Mouse (Mus musculus) neural tube, embryonic 11.5 days (tissue): Measurements from ENCODE around the gene Stpg1. TPM values are rescaled to one million over a fixed set of nuclear protein-coding genes. Genes with fewer than 3 reads are reported as not detected.

Experiments
- ATAC-seq: fragments of 200-750 bp; cut with Nextera tagmentation; 2 replicates; pipeline ENCODE4 v1.8.0; 2017; ENCODE audit warnings: moderate number of reproducible peaks, mild to moderate bottlenecking, moderate TSS enrichment, moderate library complexity; ENCODE audit not compliant: insufficient read depth, low FRiP score, low TSS enrichment
- DNase-seq: peaks from one replicate; pipeline ENCODE4 v3.0.0-alpha.2; 2015; ENCODE audit warnings: low spot score
- H3K27ac ChIP-seq: fragments of 300-500 bp; sonication (generic); 2 replicates; pipeline ENCODE4 v1.5.1; 2014; ENCODE audit warnings: low read depth, mild to moderate bottlenecking, low read length
- H3K27me3 ChIP-seq: fragments of 300-500 bp; sonication (generic); 2 replicates; pipeline ENCODE4 v1.6.1; 2014; ENCODE audit warnings: mild to moderate bottlenecking, low read length, mixed read lengths; ENCODE audit not compliant: control insufficient read depth, insufficient read depth
- H3K36me3 ChIP-seq: fragments of 300-500 bp; sonication (generic); 2 replicates; pipeline ENCODE4 v1.6.1; 2014; ENCODE audit warnings: mild to moderate bottlenecking, low read length, moderate library complexity, mixed read lengths; ENCODE audit not compliant: control insufficient read depth, insufficient read depth
- H3K4me1 ChIP-seq: fragments of 300-500 bp; sonication (generic); 2 replicates; pipeline ENCODE4 v1.6.1; 2014; ENCODE audit warnings: low read length, mixed read lengths; ENCODE audit not compliant: control insufficient read depth, insufficient read depth
- H3K4me2 ChIP-seq: fragments of 300-500 bp; sonication (generic); 2 replicates; pipeline ENCODE4 v1.6.1; 2014; ENCODE audit warnings: low read depth, mild to moderate bottlenecking, moderate library complexity
- H3K4me3 ChIP-seq: fragments of 300-500 bp; sonication (generic); 2 replicates; pipeline ENCODE4 v1.5.1; 2014; ENCODE audit warnings: low read depth, low read length
- H3K9ac ChIP-seq: fragments of 300-500 bp; sonication (generic); 2 replicates; pipeline ENCODE4 v1.6.1; 2014; ENCODE audit warnings: mild to moderate bottlenecking, low read length
- H3K9me3 ChIP-seq: fragments of 300-500 bp; sonication (generic); 2 replicates; pipeline ENCODE4 v1.6.1; 2016; ENCODE audit warnings: low read length; ENCODE audit not compliant: control insufficient read depth
- WGBS: fragments of 180-500 bp; shearing (Covaris S2); extraction: QIAGEN DNeasy Blood & Tissue Kit; methylation state at CpG from one replicate; pipeline ENCODE4 v1.1.7; 2014; 5-methylcytosine and 5-hydroxymethylcytosine counted together
- polyA plus RNA-seq: library from polyadenylated mRNA; unstranded; fragments of >200 nt; fragmentation: Nextera tagmentation; extraction: Ambion mirVana; gene quantifications from 2 replicates; pipeline ENCODE4 v1.2.1, GENCODE M21; 2014

Stpg1 gene
- polyA plus RNA-seq, 1 experiment from 2014 or later, result 0.37 TPM

DNA sequence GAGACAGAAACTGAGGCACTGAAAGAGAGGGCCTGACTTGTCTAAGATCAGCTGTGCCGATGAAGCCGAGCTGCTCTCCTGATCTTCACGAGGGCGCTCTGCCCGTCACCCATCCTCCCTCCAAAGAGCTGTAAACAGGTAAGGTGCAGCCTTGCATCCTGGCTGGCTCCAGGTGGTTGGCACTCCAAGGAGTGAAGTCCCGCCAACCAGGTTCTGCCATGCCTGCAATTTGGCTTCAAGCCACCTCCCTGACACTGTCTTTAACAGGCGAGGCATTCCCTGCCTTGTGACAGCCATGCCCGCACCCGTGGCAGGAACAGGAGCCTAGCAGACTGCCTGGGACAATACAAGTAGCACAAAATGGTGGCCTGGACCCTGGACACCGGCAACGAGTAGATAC, 8.2 kb upstream of the Stpg1 start:
- no peak overlapping the region for H3K27ac ChIP-seq
- H3K4me1 ChIP-seq, result no peaks in the 10 kb centered on the region
- no peaks in the 10 kb centered on the region for H3K9me3 ChIP-seq
- no peak for DNase-seq
- no peaks in the 10 kb centered on the region for H3K27me3 ChIP-seq
- H3K4me2 ChIP-seq, result no peak overlapping the region
- H3K4me3 ChIP-seq, result no peak overlapping the region
- ATAC-seq, result no peak
- no peaks in the 10 kb centered on the region for H3K36me3 ChIP-seq
- 91% methylated on average over 11 of the region's 11 CpGs for WGBS
- H3K9ac ChIP-seq, result no peak overlapping the region

DNA sequence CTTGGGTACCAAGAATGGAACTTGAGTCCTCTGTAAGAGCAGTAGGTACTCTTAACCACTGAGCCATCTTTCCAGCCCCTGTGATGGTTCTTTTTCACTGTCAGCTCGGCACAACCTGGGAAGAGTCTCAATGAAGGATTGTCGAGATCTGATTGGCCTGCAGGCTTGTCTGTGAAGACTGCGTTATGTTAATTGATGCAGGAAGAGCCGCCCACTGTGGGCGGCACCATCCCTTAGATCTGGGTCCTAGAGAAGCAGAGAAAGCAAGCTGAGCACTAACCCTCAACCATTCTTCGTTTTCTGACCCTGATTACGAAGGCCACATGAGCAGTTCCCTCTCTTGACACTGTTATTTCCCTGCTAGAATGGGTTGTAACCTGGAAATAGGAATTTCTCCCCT, 5.3 kb upstream of the Stpg1 start:
- no peak for ATAC-seq
- no peak for DNase-seq

DNA sequence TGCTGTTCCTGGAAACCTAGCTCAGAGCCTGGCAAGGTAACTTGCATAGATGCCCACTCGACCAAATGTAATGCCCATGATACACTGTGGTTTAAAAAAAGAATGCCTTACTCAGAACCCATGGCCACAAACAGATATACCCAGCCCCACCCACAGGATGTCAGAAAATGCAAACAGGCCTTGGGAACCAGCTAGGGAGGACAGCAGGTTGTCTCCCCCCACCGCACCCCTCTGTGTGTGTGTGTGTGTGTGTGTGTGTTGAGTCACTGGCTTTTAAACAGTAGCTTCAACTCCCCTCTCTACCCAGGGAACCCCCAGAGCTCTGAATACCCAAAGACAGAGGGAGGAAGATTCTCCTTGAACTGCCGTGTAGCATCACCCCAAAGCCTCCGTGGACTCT, 1.3 kb upstream of the Stpg1 start:
- Histone ChIP-seq H3K27me3 (no peaks in the 10 kb centered on the region), H3K9ac (no peak overlapping the region), H3K36me3 (no peaks in the 10 kb centered on the region), H3K4me3 (peak overlapping the region; percentile 62), H3K27ac (no peak overlapping the region), H3K9me3 (no peaks in the 10 kb centered on the region), H3K4me2 (peak overlapping the region; percentile 97), H3K4me1 (peaks cover 2% of the 10 kb centered on the region; the same call in 1 of the 2 replicates)
- 65% methylated on average over 4 of the region's 4 CpGs for whole genome bisulfite sequencing
- ATAC-seq, result no peak
- no peak for DNase-seq

More for the DNA sequence above, 5.3 kb upstream of the Stpg1 start:
- Histone ChIP-seq H3K4me1 (peaks cover 2% of the 10 kb centered on the region; the same call in 1 of the 2 replicates), H3K27me3 (no peaks in the 10 kb centered on the region), H3K4me3 (no peak overlapping the region), H3K9ac (no peak overlapping the region), H3K36me3 (no peaks in the 10 kb centered on the region), H3K4me2 (no peak overlapping the region), H3K27ac (no peak overlapping the region), H3K9me3 (no peaks in the 10 kb centered on the region)
- WGBS, result 90% methylated on average over 7 of the region's 7 CpGs

DNA sequence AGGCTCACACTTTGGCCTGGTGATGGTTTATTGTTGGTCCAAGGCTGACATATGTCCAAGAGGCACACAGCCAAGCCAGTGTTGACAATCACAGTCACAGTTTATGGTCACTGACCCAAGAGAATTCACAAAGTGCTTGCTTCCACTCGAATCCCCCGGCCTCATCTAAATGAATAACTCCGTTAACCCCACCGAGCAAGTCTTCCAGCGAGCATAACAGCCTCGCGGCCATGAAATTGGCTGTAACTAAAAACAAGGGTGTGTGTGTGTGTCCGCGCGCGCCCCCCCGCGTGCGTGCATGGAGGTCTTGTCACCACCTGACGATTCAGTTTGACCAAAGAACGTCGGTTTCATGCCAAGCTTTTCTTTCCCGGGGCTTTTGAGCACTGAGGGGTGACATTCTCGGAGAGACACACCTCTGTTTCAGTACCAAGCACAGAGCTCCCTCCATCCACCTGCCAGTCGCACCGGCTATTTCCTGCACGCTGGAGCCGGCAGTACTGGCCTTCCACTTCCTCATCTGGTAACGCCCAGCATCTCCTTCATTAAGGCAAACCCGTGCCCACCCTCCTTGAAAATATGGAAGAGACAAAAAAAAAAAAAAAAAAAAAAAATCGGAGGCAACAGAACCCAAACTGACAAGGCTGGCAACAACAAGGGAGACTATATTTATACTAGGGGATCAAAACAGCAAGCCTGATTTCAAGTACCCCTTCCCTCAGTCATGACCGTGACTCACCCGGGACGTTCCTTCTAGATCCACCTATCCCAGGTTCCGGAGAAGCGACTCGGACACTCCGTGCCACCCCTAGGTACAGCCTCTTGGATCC, 684 bp upstream of the Stpg1 start:
- H3K9ac ChIP-seq, result no peak overlapping the region; the same call in 1 of the 2 replicates
- no peaks in the 10 kb centered on the region for H3K36me3 ChIP-seq
- no peak overlapping the region for H3K27ac ChIP-seq
- WGBS, result 3% methylated on average over 33 of the region's 33 CpGs
- H3K4me1 ChIP-seq, result peaks cover 2% of the 10 kb centered on the region; the same call in 1 of the 2 replicates
- H3K4me3 ChIP-seq, result peak overlapping the region; percentile 62
- peak; percentile 45 for DNase-seq
- H3K27me3 ChIP-seq, result no peaks in the 10 kb centered on the region
- peak overlapping the region; percentile 97 for H3K4me2 ChIP-seq
- H3K9me3 ChIP-seq, result no peaks in the 10 kb centered on the region
- no peak for ATAC-seq

DNA sequence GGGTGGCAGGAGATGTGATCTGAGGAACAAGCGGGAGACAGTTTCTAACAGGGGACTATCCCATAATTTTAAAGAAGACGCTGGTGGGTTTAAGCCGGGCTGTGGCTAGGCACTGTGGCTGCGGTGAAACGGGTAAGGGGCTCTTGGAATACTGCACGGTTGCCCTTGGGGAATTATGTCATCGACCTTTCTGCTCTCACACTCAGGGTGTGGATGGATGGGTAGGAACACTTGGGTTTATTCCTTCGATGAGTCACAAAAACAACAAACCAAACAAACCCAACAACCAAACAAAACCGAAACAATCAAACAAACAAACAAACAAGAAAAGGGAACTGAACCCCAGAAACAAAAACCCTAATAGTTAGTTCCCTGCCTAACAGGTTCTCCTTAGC, 804 bp downstream of the Stpg1 start:
- WGBS, result 14% methylated on average over 9 of the region's 9 CpGs

DNA sequence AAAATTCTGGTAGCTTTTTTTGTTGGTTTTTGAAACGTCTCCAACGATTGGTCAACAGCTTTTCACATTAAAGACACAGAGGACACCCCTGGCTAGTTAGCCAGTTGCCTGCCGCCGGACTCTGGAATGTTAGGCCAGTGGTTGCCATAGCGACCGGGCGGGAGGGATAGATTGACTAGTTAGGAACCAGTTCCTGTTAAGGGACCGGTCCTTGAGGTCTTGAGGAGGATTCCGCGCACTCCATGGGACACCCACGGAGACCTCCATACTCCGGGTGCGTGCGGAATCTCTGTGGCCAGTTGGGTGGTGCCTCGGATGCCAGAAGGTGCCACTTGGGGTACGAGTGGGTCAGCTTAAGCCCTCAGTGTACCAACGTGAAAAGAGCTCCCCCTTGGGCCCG, 1.2 kb downstream of the Stpg1 start:
- Histone ChIP-seq H3K27me3 (no peaks in the 10 kb centered on the region), H3K36me3 (no peaks in the 10 kb centered on the region), H3K27ac (no peak overlapping the region), H3K4me3 (no peak overlapping the region), H3K9ac (no peak overlapping the region), H3K9me3 (no peaks in the 10 kb centered on the region), H3K4me2 (peak overlapping the region; percentile 16; the same call in 1 of the 2 replicates), H3K4me1 (peaks cover 2% of the 10 kb centered on the region; the same call in 1 of the 2 replicates)
- DNase-seq (peak; percentile 57), ATAC-seq (no peak)
- WGBS, result 14% methylated on average over 18 of the region's 18 CpGs

More for the DNA sequence above, 804 bp downstream of the Stpg1 start:
- Histone ChIP-seq H3K4me2 (peak overlapping the region; percentile 97), H3K4me1 (peaks cover 2% of the 10 kb centered on the region; the same call in 1 of the 2 replicates), H3K27ac (no peak overlapping the region), H3K36me3 (no peaks in the 10 kb centered on the region), H3K27me3 (no peaks in the 10 kb centered on the region), H3K9ac (no peak overlapping the region), H3K9me3 (no peaks in the 10 kb centered on the region), H3K4me3 (peak overlapping the region; percentile 62)
- DNase-seq (no peak), ATAC-seq (no peak)

DNA sequence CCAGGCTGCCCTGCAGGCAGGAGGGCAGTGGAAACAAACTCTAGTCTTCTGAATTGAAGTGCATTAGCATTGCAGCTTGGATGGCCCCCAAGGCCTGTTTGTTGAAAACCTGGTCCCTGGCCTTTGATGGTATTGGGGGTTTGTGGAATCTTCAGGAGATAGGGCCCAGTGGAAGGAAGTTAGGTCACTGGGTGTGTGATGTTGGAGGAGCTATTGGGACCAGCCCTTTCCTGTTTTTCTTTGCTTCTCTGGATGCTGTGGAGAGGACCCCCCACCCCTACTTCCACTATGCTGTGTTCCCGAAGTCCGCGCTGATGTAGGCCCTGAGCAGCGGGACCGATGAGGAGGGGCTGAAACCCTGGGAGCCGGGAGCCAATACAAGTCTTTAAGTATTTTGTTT, 3.5 kb downstream of the Stpg1 start:
- no peak overlapping the region; the same call in 1 of the 2 replicates for H3K9ac ChIP-seq
- no peaks in the 10 kb centered on the region for H3K9me3 ChIP-seq
- no peak overlapping the region for H3K4me3 ChIP-seq
- ATAC-seq (no peak), DNase-seq (no peak)
- H3K4me1 ChIP-seq, result peaks cover 2% of the 10 kb centered on the region; the same call in 1 of the 2 replicates
- H3K4me2 ChIP-seq, result no peak overlapping the region
- H3K36me3 ChIP-seq, result no peaks in the 10 kb centered on the region
- H3K27ac ChIP-seq, result no peak overlapping the region
- WGBS, result 84% methylated on average over 6 of the region's 6 CpGs
- H3K27me3 ChIP-seq, result no peaks in the 10 kb centered on the region

DNA sequence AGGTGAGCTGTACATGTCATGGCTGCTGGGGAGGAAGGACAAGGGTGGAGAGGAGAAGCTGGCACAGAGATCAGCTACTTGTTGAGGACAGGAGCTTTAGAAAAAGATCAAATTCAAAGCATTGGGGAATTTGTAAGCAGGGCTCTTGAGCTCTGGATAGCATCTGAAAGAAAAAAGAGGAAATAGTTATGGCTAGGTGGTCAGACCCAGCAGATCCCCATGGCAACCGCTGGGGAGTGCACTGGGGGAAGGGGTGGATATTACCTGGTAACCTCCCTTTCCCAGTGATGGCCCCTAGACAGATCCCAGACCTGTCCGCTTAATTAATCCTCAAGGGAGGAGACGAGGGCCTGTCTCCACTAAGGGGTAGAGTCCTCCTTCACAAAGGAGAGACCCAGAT, 5.2 kb downstream of the Stpg1 start:
- no peak overlapping the region for H3K4me3 ChIP-seq
- H3K27ac ChIP-seq, result no peak overlapping the region
- no peaks in the 10 kb centered on the region for H3K4me1 ChIP-seq
- DNase-seq (no peak), ATAC-seq (no peak)
- H3K9me3 ChIP-seq, result no peaks in the 10 kb centered on the region
- no peak overlapping the region for H3K4me2 ChIP-seq
- 86% methylated on average over 3 of the region's 3 CpGs for WGBS
- no peaks in the 10 kb centered on the region for H3K27me3 ChIP-seq
- no peak overlapping the region for H3K9ac ChIP-seq
- no peaks in the 10 kb centered on the region for H3K36me3 ChIP-seq

DNA sequence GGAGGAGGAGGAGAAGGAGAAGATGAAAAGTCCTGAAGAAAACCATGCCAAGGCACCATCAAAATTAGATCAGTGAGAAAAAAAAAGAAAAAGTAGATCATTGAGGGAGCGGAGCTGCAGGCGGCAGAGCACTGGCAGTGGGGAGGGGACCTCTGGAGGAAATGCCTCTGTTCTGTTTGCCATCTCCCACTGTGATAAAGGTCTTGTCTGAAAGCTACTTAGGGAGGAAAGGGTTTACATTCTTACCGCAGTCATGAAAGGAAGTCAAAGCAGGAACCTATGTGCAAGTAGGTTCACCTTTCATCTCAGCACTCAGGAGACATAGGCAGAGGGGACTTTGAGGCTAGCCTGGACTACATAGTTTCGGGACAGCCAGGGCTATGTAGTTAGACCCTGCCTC, 7.0 kb downstream of the Stpg1 start:
- no peaks in the 10 kb centered on the region for H3K4me1 ChIP-seq
- ATAC-seq, result no peak
- no peaks in the 10 kb centered on the region for H3K9me3 ChIP-seq
- no peak overlapping the region for H3K9ac ChIP-seq
- no peaks in the 10 kb centered on the region for H3K36me3 ChIP-seq
- 67% methylated on average over 4 of the region's 4 CpGs for WGBS
- H3K27ac ChIP-seq, result no peak overlapping the region
- no peak overlapping the region for H3K4me3 ChIP-seq
- no peaks in the 10 kb centered on the region for H3K27me3 ChIP-seq
- H3K4me2 ChIP-seq, result no peak overlapping the region
- no peak for DNase-seq
